Mouse (Mus musculus) brain, adult 2 months (tissue): ENCODE results near the gene Lmbr1l.
A peak's percentile ranks its signal among the peaks of the same experiment; 100 is the strongest.

ENCODE experiments used
- DNase-seq: peaks from one replicate; pipeline ENCODE4 v3.0.0; 2011; ENCODE audit warnings: low read depth, low spot score

Lmbr1l gene

DNA sequence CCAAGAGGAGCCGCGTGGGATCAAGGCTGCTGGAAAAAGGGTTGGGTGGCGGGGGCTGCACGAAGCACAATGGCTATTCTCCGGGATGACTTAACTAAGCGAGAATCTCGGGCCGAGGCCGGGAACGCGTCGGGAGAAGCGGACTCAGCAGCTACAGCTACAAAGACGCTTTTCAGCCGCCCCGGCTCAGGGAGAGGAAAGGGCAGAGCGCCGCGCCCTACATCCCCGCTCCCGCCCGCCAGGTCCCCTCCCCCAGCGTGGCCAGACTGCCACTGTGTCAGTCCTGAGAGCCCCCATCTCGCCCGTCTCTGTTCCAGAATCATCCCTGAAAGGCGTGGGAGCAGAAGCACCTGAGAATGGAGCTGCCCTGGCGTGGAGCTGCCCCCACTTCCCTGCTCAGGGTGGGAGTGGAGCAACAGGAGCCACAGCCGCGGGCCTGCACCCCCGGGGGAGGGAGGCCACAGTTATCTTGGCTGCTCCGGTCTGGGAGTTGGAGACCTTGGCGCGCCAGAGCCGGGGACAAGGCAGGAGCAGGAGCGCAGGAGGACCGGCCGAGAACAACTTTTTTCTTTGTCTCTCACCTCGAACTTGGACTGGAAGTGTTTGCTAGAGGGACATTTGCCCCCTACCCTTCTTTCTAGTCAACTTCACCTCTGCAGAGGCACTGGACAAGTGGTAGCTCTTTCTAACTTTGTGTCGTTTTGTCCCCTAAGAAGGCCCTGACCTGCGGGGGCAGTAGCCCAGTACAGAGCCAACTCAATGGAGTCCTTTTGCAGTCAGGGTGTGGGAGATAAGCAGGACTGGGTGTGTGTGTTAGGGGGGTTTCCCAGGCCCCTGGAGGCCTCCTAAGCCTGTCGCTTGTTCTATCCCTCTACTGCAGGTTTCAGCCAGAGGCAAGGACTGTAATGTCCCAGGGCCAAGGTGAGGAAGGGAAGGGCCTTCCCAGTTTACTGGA, 22.1 kb downstream of the Lmbr1l start:
- no peak for DNase-seq

DNA sequence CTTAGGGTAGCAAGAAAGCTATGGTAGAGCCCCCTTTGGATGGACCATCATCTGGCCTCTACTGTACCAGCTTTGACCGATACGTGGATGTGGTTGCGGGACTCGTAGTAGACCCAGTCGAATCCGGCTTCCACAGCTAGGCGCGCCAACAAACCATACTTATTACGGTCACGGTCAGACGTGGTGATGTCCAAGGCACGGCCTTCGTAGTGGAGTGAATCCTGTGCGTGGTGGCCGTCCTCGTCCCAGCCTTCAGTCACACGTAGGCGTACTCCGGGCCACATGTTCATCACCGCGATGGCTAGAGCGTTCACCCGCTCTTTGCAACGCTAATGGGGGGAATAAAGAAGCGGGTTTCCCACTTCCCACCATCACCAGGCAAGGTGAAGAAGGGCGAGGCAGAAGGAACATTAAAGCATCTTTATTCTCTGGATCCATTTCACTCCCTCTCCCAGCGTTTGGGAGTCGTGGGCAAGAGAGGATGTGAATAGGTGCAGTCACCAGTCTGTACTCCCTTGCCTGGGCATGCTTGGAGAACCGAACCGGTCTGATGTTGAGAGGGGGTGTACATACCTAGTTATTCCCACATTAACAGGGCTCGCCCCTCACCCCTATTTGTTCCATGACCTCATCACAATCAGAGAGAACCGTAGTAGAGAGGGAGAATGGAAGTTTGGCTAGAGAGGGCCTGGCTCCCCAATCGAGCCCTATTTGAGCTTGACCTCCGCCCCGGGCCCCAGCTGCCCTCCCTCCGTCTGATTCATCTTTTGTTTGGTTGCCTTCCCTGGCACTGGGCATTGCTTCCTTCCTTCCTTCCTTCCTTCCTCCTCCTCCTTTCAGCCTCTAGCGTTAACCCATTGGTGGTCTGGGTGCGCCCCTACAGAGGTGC, 23.0 kb downstream of the Lmbr1l start:
- DNase-seq: no peak

DNA sequence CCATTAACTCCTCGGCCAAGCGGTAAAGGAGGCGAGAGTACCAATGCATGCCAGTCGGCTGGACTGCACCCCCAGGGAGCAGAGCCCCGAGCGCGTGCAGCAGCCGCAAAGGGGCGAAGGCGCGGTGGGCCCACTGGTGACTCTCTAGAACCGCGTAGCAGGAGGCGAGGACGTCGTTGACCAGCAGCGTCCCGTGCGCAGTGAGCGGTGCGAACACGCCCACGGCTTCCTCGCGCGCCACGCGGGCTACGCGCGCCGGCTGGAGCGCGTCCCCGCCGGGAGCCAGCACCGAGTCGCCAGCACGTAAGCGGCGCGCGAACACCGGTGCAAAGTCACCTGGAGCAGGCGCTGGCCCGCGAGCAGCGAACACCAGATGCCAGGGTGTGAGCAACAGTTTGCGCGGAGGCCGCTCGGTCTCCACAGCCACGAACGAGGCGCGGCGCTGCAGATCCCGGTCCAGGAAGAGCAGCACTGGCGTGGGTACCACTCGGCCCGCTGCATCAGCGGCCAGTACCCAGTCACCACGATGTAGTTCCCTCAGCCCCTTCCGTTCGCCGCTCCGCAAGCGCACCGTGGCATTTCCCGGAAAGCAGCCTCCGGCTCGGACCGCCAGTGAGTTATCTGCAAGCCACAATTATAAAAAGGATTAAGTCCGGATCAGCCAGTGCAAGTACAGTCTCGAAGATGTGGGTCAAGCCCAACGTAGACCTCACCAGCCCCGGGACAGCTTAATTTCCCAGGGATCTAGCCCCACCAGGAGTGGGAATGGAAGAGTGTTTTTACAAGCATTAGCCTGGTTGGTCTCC, 23.9 kb downstream of the Lmbr1l start, which contains the start of gene Rhebl1:
Rhebl1 (minus strand) TSS at position 601 of the 806 bp plus-strand sequence.
- DNase-seq: peak; percentile 68

DNA sequence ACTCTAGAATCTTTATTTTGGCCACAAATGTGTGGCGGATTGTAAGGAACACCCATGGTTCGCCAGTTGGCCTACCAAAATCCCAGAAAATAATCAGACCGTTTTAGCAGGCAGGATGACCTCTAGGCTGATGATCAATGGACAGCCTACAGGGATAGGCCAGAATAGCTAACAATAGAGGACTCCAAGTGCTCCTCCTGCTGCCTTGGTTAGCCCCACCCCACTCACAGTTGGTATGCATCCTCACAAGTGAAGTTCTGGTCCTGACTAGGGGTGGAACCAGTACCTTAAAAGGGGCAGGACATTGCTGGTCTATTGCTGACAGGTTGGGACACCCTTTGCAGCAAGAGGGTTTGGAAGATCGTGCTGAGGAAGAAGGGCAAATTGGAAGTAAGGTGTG, 25.0 kb downstream of the Lmbr1l start:
- no peak for DNase-seq

DNA sequence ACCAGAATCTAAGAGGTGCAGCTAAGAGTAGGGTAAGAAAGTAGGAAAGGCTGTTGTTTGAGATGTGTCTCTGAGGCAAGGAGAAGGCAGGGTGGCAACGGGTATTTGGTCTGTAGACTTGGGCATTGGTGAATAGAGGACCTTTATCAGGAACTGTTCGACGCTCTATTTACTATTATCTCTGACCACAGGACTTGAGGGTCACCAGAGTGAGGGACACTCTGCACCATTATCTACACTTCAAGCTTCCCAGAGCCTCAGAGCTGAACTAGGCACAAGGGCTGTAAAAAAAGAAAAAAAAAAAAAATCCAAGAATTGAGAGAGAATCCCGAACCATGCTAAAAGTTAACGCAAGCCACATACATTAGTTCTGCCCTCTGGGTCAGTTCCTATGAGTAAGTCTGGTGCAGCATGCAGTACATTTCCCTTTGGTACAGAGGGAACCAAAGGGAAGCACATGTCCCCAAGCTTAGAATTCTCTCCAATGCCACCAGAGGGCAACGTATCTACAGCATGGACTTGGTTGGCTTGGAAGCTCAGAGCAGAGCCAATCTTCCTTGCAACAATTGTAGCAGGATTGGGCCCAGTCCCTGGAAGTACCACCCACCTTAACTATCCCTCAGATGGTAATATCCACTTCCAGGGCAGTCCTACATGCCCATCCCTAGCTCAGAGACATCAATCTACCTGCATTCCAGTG, 26.0 kb downstream of the Lmbr1l start:
- DNase-seq: peak; percentile 96

DNA sequence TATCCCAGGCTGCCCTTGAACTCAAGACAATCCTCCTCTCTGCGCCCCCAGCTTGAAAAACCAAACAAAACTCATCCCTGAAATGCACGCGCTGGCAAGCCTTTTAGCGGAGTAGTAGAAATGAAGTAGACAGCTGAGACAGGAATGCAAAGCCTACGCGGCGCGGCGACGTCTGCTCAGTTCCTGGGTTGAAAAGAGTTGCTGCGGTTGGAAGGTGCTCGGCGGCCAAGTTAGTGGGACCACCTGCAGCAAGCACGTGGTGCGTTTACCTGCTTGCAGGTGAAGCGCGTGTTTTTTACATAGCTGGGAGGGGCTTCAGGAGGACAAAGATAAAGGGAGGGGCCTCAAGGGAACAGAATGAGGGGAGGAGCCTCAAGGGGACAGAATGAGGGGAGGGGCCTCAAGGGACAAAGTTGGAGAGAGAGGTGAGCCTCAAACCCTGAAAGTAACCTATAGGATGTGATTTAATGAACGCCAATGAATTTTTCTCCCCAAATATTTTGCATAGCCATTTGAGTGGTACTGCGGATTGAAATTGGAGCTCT, 26.8 kb downstream of the Lmbr1l start:
- DNase-seq: peak; percentile 28

DNA sequence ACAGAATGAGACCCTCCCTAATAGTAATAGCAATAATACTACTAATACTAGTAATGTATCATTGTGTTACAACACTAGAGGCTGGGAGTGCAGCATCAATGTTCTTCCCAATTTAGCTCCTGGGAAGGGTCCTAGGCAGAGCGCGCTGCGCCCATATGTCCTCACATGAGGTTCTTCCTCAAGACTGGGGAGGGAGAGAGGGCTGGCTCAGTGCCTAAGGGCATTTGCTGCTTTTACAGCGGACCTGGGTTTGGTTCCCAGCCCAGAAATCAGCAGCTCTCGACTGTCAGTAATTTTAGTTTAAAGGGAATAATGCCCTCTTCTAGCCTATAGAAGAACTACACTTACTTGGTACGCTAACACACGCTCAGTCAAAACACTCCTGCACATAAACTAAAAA, 30.5 kb downstream of the Lmbr1l start:
- no peak for DNase-seq

DNA sequence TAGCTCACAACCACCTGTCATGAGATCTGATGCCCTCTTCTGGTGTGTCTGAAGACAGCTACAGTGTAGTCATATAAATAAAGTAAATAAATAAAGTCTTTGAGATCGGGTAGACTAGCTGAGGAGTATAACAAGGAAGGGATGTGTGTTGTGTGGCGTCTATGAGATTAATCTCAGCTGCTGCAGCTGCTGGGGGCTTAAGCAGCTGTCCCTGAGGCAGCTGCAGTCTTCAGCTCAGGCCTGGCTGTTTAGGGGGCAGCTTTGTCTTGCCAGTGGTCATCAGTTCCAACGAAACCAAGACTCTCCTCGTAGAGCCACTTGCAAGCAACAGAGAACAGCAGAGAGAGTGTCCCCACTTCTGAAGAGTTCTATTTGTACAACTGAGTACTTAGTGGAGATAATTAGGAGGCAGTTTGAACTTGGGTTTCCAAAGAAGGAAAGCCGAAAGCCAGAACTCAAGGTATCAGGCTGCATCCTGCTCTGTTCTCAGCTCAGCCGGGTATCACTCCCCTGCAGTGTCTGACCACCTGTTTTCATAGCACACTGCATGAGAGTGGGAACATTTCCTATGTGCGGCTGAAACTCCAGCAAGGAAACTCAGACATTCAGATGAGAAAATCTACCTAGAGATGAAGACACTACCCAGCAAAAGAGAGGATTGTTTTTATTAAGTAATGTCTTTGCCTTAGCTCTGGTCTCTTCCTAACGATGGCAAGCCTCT, 31.2 kb downstream of the Lmbr1l start:
- DNase-seq: no peak

DNA sequence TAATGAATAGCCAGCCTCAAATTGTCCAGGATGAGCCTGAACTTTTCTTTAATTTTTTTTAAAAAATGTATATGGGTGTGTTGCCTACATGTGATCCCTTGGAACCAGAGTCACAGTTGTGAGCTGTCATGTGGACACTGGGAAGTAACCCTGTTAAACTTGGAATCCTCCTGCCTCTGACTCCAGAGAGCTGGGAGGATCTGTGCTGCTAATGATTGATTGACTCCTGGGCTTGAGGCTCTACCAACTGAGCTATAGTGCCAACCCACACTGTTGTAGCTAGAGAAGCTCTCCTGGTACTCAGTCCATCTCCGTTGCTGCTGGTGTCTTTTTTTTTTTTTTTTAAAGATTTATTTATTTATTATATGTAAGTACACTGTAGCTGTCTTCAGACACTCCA, 33.9 kb downstream of the Lmbr1l start:
- DNase-seq: no peak

DNA sequence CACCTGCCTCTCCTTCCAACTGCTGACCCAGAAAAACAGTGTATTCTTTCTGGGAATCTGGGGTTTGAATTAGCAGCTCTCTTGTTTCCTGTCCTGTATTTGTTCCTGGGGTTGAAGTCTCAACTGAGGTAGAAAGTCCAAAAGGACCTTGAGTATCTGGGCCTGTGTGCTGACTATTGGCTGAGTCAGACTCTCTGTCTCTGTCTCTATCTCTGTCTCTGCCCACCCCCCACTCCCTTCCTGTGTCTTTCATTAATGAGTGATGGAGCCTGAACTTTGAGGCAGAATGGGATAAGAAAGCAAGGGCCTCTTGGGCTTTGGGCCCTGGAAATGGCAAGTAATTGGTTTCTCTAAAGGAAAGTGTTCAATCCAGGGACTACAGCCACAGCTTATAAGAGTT, 34.4 kb downstream of the Lmbr1l start:
- no peak for DNase-seq

DNA sequence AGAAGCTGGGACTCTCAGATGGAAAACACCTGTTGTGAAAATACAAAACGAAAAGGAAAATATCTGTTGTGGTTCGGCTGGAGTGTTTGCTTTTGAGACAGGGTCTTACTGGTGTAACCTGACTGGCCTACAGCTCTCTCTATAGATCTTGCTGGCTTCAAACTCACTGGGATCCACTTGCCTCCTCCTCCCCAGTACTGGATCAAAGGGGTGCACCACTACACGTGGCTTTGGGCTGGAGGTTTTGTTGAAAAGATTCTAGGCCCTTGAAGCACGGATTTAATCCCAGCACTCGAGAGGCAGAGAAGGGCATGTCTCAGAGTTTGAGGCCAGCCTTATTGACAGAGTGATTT, 36.4 kb downstream of the Lmbr1l start:
- no peak for DNase-seq

DNA sequence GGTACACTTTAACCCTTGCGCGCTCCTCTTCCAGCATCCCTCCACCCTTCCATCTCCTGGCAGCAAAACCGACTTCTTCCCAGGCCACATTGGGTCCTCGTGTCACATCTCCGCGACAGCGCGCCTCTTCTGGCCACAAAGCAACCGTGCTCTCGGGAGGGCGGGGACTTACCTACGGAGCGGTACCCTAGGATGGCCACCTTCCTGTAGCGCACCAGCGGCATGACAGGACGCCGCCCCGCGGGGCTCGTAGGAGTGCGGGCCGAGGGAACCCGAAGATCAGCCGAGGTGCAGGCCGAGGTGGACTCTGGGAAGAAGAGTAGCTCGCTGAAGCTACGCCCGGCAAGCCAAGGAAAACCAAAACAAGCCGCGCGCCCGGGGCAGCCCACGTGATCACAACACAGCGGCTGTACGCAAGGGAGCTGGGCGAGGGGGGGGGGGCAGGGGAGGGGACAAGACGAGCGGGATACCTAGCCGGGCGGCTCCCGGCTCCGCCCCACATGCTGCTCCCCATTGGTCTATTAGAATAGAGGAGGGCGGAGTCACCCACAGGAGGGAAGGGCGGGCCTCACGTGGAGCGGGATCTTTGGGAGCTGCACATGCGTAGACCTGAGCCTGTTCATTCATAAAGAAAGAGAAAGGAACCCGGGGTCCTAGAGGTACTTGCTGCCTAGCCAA, 36.9 kb downstream of the Lmbr1l start:
- DNase-seq: peak; percentile 98

DNA sequence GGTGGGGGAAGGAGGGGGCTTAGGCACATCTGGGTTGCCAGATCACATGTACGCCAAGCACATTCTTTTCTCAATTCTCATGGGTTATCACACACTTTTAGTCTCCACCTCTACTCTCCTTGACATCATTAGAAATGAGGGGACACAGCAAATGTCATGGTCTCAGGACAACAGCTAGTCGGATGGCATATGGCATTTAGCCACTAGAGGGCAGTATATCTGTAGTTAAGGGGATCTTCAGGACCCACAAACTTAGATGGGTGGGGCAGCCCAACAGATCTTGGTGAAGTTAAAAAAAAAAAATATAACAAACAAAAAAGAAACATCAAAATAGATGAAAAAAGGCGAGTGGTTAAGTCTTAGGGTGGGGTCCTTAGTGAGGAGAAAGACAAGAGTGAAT, 40.7 kb downstream of the Lmbr1l start:
- peak; percentile 90 for DNase-seq

DNA sequence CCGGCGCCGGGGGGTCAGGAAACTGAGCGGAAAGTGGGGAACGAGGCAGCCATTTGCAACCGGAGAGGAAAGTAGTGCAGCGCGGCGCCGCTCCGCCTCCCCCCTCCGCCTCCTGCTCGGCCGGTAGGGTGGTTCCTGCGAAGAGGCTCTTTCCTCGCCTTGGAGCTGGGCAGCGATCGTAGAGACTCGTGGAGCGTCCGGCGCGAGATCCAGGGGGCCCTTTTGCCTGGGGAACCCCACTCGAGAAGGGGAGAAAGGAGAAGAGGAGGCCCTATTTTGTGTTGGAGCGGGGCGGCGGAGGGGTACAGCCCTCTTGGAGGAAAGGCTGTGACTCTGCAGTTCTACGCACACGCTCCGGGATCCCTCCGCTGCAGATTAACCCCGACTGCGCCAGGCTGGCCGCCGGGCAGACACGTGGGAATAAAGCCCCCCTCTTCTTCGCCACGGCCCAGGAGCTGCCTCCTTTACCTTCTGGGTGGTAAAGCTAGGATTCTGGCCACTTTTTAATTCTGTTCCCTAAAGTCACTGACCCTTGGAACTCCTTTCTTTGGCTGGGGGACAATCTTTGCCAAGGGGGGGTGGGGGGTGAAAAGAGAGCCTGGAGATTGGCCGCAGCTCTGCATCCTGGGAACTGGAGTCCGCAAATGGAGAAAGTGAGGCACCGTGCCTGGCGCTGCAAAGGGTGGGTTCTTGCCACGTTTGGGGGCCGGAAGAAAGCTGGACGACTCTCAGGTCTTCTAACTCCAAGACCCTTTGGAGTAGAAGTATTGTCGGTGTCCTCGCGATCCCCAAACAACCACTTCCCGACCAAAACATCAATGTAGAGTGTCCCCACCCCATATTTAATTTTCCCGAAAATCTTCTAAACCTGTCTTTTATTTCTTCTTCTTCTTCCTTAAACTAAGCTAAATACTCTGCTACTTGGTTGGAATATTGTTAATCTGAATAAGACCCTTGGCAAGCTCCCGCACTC, 45.8 kb downstream of the Lmbr1l start:
- peak; percentile 98 for DNase-seq

DNA sequence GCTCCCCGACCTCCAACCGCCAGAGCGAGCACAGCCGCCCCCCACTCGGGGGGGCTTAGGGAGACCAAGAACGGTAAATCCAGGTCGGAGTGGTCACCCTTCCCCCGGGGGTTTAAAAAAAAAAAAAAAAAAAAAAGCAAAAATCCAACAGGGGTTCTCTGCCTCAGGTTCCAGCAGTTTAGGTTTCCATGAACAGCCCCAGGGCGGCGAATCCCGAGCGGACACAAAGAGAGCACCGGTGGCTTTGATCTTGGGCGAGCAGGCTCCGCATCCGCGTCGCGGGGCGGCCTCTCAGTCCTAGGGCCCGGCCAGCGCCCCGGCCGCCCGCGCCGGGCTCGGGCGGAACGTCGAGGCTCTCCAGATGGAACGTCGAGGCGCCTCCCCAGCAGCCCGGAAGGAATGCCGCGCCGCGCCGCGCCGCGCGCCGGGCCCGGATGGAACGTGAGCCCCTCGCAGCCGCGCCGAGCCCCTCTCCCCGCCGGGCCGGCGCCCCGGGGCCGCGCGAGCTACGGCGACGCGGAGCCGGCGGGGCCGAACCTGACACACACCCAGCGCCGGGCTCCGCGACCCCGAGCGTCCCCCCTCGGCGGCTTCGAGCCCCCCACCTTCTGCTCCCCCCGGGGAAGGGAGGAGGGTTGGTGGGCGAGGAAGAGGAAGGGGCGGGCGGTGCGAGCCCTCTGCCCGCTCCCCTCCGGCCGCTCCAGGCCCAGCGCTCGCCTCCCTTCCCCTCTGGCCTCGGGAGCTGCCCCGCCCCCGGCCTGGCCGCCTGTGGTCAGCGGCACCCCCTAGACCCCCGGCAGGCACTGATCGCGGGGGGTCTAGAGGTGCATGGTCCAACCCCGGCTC, 46.7 kb downstream of the Lmbr1l start, which contains the start of gene Kmt2d:
Kmt2d (minus strand) TSS at position 135 of the 846 bp plus-strand sequence.
- DNase-seq: peak; percentile 41

DNA sequence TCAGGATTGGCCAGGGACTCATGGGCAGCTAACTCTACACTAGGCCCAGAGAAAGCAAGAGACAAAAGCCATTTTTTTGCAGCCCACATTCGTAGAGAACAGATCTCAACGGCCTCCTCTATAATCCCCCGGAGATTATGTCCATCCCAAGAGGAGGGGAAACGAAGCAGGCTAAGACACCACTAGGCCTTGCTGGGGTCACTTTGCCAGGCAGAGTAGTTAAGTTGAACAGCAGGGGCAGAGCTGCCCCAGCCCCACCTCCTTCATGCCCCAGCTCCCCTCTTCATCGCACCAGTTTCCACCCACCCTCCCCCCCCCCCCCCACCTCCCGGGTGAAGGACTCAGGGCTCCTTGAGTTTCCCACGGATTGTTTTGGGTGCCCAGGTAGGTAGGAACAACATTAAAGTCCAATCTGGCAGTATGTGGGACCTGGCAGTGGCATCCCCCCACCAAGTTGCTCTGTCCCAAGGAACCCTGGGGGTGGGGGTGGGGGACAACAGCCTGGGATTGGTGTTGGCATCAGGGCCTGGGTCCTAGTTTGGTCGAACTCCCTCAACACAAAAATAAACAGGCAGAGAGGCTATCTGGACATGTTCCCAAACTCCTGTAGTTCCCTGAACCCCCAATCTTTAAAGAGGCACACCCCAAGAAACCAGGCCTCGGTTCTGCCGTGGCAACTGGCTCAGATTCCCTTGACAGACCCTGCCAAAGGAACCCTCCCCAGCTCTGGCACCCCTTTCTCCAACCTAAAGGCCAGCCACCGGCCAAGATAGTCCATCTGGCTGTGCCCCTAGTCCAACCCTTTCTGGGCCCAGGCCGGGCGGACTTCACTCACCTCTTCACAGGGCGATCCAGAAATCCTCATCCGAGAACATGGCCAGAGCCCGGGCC, 47.6 kb downstream of the Lmbr1l start:
- DNase-seq: peak; percentile 77
